Mouse (Mus musculus) cerebellum, adult 2 months (tissue): ENCODE results near the gene Gclm.

ENCODE experiments used
- CTCF ChIP-seq: fragments of 200-500 bp; IDR thresholded peaks from 2 replicates; pipeline ENCODE4 v1.5.1; 2011; ENCODE audit warnings: low read depth, mild to moderate bottlenecking, control low read depth, low read length, moderate library complexity, borderline replicate concordance; ENCODE audit not compliant: insufficient read depth
- POLR2A ChIP-seq: fragments of 200-500 bp; IDR thresholded peaks from 2 replicates; pipeline ENCODE4 v1.6.1; 2011; ENCODE audit warnings: low read length, control low read depth, borderline replicate concordance; ENCODE audit not compliant: insufficient read depth

GRCm38 (mm10) chr3:122307894-122308671 lies 62.7 kb downstream of the Gclm start:
- TF ChIP-seq CTCF = no peak
- no peak for TF ChIP-seq POLR2A
